Mouse (Mus musculus) E14TG2a.4 (cell line): ENCODE measurements around the gene Smim4.

ENCODE experiments used
- H3K27me3 ChIP-seq: 2 replicates; pipeline ENCODE4 v1.6.1; 2014; ENCODE audit warnings: low read length, control low read depth; ENCODE audit not compliant: insufficient read depth
- H3K36me3 ChIP-seq: 2 replicates; pipeline ENCODE4 v1.6.1; 2014; ENCODE audit warnings: low read length, control low read depth; ENCODE audit not compliant: insufficient read depth
- H3K4me1 ChIP-seq: replicated peaks from 2 replicates; pipeline ENCODE4 v1.6.1; 2014; ENCODE audit warnings: low read depth, low read length, control low read depth
- H3K4me3 ChIP-seq: replicated peaks from 2 replicates; pipeline ENCODE4 v1.5.1; 2014; ENCODE audit warnings: mild to moderate bottlenecking, low read length
- H3K9me3 ChIP-seq: 2 replicates; pipeline ENCODE4 v1.6.1; 2014; ENCODE audit warnings: low read length, control low read depth
- CTCF ChIP-seq: conservative IDR thresholded peaks from 2 replicates; pipeline ENCODE4 v1.5.1; 2014; ENCODE audit warnings: low read length
- NANOG ChIP-seq: IDR thresholded peaks from 2 replicates; pipeline ENCODE4 v1.6.1; 2014; ENCODE audit warnings: borderline replicate concordance, low read length, mixed read lengths
- POU5F1 ChIP-seq: IDR thresholded peaks from 2 replicates; pipeline ENCODE4 v1.6.1; 2014; ENCODE audit warnings: low read length, borderline replicate concordance

The Smim4 gene

GRCm38 (mm10) chr14:31112187-31112586, 16.6 kb downstream of the Smim4 start:
- Histone ChIP-seq H3K4me1 (no peaks in the 10 kb centered on the region), H3K27me3 (no peaks in the 10 kb centered on the region), H3K36me3 (peaks cover 93% of the 10 kb centered on the region), H3K9me3 (no peaks in the 10 kb centered on the region), H3K4me3 (no peak overlapping the region)
- no peak for TF ChIP-seq NANOG
- TF ChIP-seq POU5F1 = no peak
- TF ChIP-seq CTCF = no peak

GRCm38 (mm10) chr14:31110613-31111012, 18.1 kb downstream of the Smim4 start:
- peaks cover 93% of the 10 kb centered on the region for H3K36me3 ChIP-seq
- TF ChIP-seq CTCF (no peak), POU5F1 (no peak), NANOG (no peak)

GRCm38 (mm10) chr14:31105156-31105555, 23.6 kb downstream of the Smim4 start:
- no peaks in the 10 kb centered on the region for H3K4me1 ChIP-seq
- TF ChIP-seq NANOG (no peak), POU5F1 (no peak), CTCF (no peak)

More at GRCm38 (mm10) chr14:31110613-31111012, 18.1 kb downstream of the Smim4 start:
- H3K4me3 ChIP-seq = no peak overlapping the region
- H3K27me3 ChIP-seq = no peaks in the 10 kb centered on the region
- H3K4me1 ChIP-seq = no peaks in the 10 kb centered on the region
- H3K9me3 ChIP-seq = no peaks in the 10 kb centered on the region

GRCm38 (mm10) chr14:31089918-31090317, 38.8 kb downstream of the Smim4 start:
- no peak overlapping the region for H3K4me3 ChIP-seq
- no peak for TF ChIP-seq NANOG
- no peak for TF ChIP-seq POU5F1
- TF ChIP-seq CTCF = no peak
- H3K36me3 ChIP-seq = peaks cover 73% of the 10 kb centered on the region
- no peaks in the 10 kb centered on the region for H3K4me1 ChIP-seq
- H3K9me3 ChIP-seq = no peaks in the 10 kb centered on the region
- H3K27me3 ChIP-seq = no peaks in the 10 kb centered on the region

More at GRCm38 (mm10) chr14:31105156-31105555, 23.6 kb downstream of the Smim4 start:
- no peak overlapping the region for H3K4me3 ChIP-seq
- peaks cover 73% of the 10 kb centered on the region for H3K36me3 ChIP-seq
- no peaks in the 10 kb centered on the region for H3K27me3 ChIP-seq
- H3K9me3 ChIP-seq = no peaks in the 10 kb centered on the region

GRCm38 (mm10) chr14:31088515-31088914, 40.2 kb downstream of the Smim4 start:
- Histone ChIP-seq H3K36me3 (peaks cover 78% of the 10 kb centered on the region), H3K4me3 (no peak overlapping the region), H3K9me3 (no peaks in the 10 kb centered on the region), H3K27me3 (no peaks in the 10 kb centered on the region), H3K4me1 (no peaks in the 10 kb centered on the region)
- TF ChIP-seq CTCF (no peak), POU5F1 (no peak), NANOG (no peak)

- no peaks in the 10 kb centered on the region for H3K4me1 ChIP-seq
- no peaks in the 10 kb centered on the region for H3K9me3 ChIP-seq
- TF ChIP-seq CTCF = peak; percentile 40
- no peak for TF ChIP-seq NANOG
- TF ChIP-seq POU5F1 = no peak
- H3K4me3 ChIP-seq = no peak overlapping the region
- peaks cover 78% of the 10 kb centered on the region for H3K36me3 ChIP-seq
- H3K27me3 ChIP-seq = no peaks in the 10 kb centered on the region
Observed at GRCm38 (mm10) chr14:31087433-31087832, 41.3 kb downstream of the Smim4 start.

- Histone ChIP-seq H3K27me3 (no peaks in the 10 kb centered on the region), H3K9me3 (no peaks in the 10 kb centered on the region), H3K4me1 (peaks cover 12% of the 10 kb centered on the region), H3K36me3 (peaks cover 64% of the 10 kb centered on the region), H3K4me3 (no peak overlapping the region)
- no peak for TF ChIP-seq POU5F1
- no peak for TF ChIP-seq CTCF
- peak; percentile 35; the same call in 1 of the 2 replicates for TF ChIP-seq NANOG
Observed at GRCm38 (mm10) chr14:31081147-31081546, 47.6 kb downstream of the Smim4 start.

- H3K27me3 ChIP-seq = no peaks in the 10 kb centered on the region
- peaks cover 65% of the 10 kb centered on the region for H3K36me3 ChIP-seq
- H3K4me3 ChIP-seq = no peak overlapping the region
- peaks cover 12% of the 10 kb centered on the region for H3K4me1 ChIP-seq
- no peaks in the 10 kb centered on the region for H3K9me3 ChIP-seq
- TF ChIP-seq CTCF (no peak), NANOG (no peak), POU5F1 (no peak)
Observed at GRCm38 (mm10) chr14:31079313-31080028, 49.3 kb downstream of the Smim4 start.

GRCm38 (mm10) chr14:31078597-31079208, 50.1 kb downstream of the Smim4 start:
- H3K27me3 ChIP-seq = no peaks in the 10 kb centered on the region
- TF ChIP-seq NANOG = no peak
- TF ChIP-seq POU5F1 = no peak
- TF ChIP-seq CTCF = no peak
- peaks cover 12% of the 10 kb centered on the region for H3K4me1 ChIP-seq
- no peaks in the 10 kb centered on the region for H3K9me3 ChIP-seq
- H3K4me3 ChIP-seq = no peak overlapping the region
- peaks cover 70% of the 10 kb centered on the region for H3K36me3 ChIP-seq
